Mouse (Mus musculus): ENCODE data around the gene Rnf26. TPM values are rescaled to one million over a fixed set of nuclear protein-coding genes. Genes with fewer than 3 reads are reported as not detected.

Rnf26 gene
- polyA plus RNA-seq, 1 experiment, result 11.1 TPM

DNA sequence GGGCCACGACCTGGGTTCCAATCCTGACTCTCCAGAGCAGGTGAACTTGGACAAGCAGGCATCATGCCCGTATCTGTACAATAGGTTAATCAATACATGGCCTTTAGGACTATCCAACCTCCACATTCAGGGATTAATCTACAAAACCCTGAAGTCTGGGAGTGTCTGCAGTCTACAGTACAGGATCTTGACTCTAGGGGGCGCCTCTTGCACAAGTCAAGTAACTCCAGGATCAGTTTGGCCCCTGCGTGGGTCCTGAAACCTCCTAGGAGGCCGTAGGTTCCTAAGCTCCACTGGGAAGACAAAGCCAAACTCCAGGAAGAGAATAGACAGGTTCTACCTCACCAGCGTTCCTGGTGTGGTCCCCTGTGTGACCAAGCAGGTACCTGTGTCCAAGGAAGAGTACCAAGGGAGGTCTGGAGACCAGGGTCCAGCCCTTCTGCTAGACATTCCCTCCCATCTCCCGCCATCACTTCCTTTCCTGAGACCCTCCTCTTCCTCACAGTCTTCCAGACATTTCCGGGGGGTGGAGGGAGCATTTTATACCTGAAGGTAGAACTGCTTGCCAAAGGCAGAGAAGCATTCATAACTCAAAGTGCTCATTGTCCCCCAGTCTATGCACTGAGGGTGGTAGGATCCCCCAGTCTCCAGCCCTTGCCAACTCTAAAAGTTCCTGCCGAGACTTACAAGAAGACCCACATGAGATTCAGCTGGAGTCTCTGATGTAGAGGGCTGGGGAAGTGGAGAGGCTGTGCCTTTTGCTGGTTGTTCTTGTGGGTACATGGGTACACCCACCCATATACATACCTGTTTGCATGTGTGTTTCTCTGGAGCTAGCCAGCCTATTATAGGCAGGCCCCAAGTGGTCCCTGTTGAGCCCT is 38.7 kb downstream of the Rnf26 start:
- no peaks in the 10 kb centered on the region for H3K9me3 ChIP-seq (ENCODE audit: control insufficient read depth, low read length)
- no peaks in the 10 kb centered on the region for H3K36me3 ChIP-seq (ENCODE audit: control insufficient read depth)
- H3K27me3 ChIP-seq (ENCODE audit: control insufficient read depth), result peaks cover 20% of the 10 kb centered on the region
- no peaks in the 10 kb centered on the region; the same call in 1 of the 2 replicates for H3K4me1 ChIP-seq (ENCODE audit: control insufficient read depth)
- no peak for TF ChIP-seq TAL1 (IDR thresholded peaks at IDR 0.05; ENCODE audit: low read length)
- TF ChIP-seq GATA1 (IDR thresholded peaks at IDR 0.05; ENCODE audit: low read length), result no peak
- H3K4me3 ChIP-seq (replicated peaks), result no peak overlapping the region

GRCm38 (mm10) chr9:44073115-44073514 is 40.2 kb downstream of the Rnf26 start:
- Histone ChIP-seq H3K4me1 (ENCODE audit: control insufficient read depth) (no peaks in the 10 kb centered on the region), H3K36me3 (ENCODE audit: control insufficient read depth) (no peaks in the 10 kb centered on the region), H3K27me3 (ENCODE audit: control insufficient read depth) (peaks cover 20% of the 10 kb centered on the region), H3K9me3 (ENCODE audit: control insufficient read depth, low read length) (no peaks in the 10 kb centered on the region), H3K4me3 (replicated peaks) (no peak overlapping the region)
- TF ChIP-seq TAL1 (IDR thresholded peaks at IDR 0.05; ENCODE audit: low read length) (no peak), GATA1 (IDR thresholded peaks at IDR 0.05; ENCODE audit: low read length) (no peak)

GRCm38 (mm10) chr9:44072599-44072915 is 40.8 kb downstream of the Rnf26 start:
- Histone ChIP-seq H3K9me3 (ENCODE audit: control insufficient read depth, low read length) (no peaks in the 10 kb centered on the region), H3K4me3 (replicated peaks) (no peak overlapping the region), H3K36me3 (ENCODE audit: control insufficient read depth) (no peaks in the 10 kb centered on the region), H3K27me3 (ENCODE audit: control insufficient read depth) (peaks cover 20% of the 10 kb centered on the region), H3K4me1 (ENCODE audit: control insufficient read depth) (peaks cover under 1% of the 10 kb centered on the region)
- TF ChIP-seq TAL1 (IDR thresholded peaks at IDR 0.05; ENCODE audit: low read length) (no peak), GATA1 (IDR thresholded peaks at IDR 0.05; ENCODE audit: low read length) (no peak)

GRCm38 (mm10) chr9:44071914-44072598 is 41.3 kb downstream of the Rnf26 start:
- Histone ChIP-seq H3K4me3 (replicated peaks) (no peak overlapping the region), H3K9me3 (ENCODE audit: control insufficient read depth, low read length) (no peaks in the 10 kb centered on the region), H3K36me3 (ENCODE audit: control insufficient read depth) (no peaks in the 10 kb centered on the region), H3K27me3 (ENCODE audit: control insufficient read depth) (peaks cover 20% of the 10 kb centered on the region), H3K4me1 (ENCODE audit: control insufficient read depth) (peaks cover 6% of the 10 kb centered on the region)
- TF ChIP-seq TAL1 (IDR thresholded peaks at IDR 0.05; ENCODE audit: low read length), result no peak
- TF ChIP-seq GATA1 (IDR thresholded peaks at IDR 0.05; ENCODE audit: low read length), result no peak

GRCm38 (mm10) chr9:44070844-44071231 is 42.5 kb downstream of the Rnf26 start:
- TF ChIP-seq GATA1 (IDR thresholded peaks at IDR 0.05; ENCODE audit: low read length), result no peak
- Histone ChIP-seq H3K4me1 (ENCODE audit: control insufficient read depth) (peaks cover 11% of the 10 kb centered on the region), H3K27me3 (ENCODE audit: control insufficient read depth) (peaks cover 20% of the 10 kb centered on the region), H3K9me3 (ENCODE audit: control insufficient read depth, low read length) (no peaks in the 10 kb centered on the region), H3K36me3 (ENCODE audit: control insufficient read depth) (no peaks in the 10 kb centered on the region), H3K4me3 (replicated peaks) (no peak overlapping the region)

- no peak for TF ChIP-seq GATA1 (IDR thresholded peaks at IDR 0.05; ENCODE audit: low read length)
- TF ChIP-seq TAL1 (IDR thresholded peaks at IDR 0.05; ENCODE audit: low read length), result no peak
- no peaks in the 10 kb centered on the region for H3K36me3 ChIP-seq (ENCODE audit: control insufficient read depth)
- H3K4me3 ChIP-seq (replicated peaks), result no peak overlapping the region
- no peaks in the 10 kb centered on the region for H3K9me3 ChIP-seq (ENCODE audit: control insufficient read depth, low read length)
- peaks cover 11% of the 10 kb centered on the region for H3K4me1 ChIP-seq (ENCODE audit: control insufficient read depth)
- peaks cover 20% of the 10 kb centered on the region for H3K27me3 ChIP-seq (ENCODE audit: control insufficient read depth)
Observed at GRCm38 (mm10) chr9:44070113-44070843, 43.0 kb downstream of the Rnf26 start.

DNA sequence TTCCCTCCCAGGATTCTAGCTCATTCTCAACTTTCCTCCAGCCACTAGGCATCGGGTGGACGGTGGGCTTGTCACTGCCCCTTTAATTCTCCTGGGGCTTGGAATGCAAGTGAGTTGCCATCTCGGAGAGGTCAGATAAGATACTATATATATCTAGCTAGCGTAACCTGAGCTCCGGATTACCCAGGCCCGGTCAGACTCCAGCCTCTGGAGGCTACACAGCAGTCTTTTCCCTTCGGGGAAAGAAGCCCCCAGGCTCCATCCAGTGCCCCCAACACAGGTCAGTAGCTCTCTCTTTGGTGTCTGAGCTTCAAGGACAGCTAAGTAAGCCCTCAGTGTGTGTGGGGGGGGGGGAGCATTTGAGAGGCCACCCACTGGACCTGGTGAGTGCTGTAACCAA is 44.1 kb downstream of the Rnf26 start:
- Histone ChIP-seq H3K4me3 (replicated peaks) (no peak overlapping the region), H3K4me1 (ENCODE audit: control insufficient read depth) (peaks cover 14% of the 10 kb centered on the region), H3K9me3 (ENCODE audit: control insufficient read depth, low read length) (no peaks in the 10 kb centered on the region), H3K36me3 (ENCODE audit: control insufficient read depth) (no peaks in the 10 kb centered on the region), H3K27me3 (ENCODE audit: control insufficient read depth) (peaks cover 20% of the 10 kb centered on the region)
- TF ChIP-seq TAL1 (IDR thresholded peaks at IDR 0.05; ENCODE audit: low read length) (no peak), GATA1 (IDR thresholded peaks at IDR 0.05; ENCODE audit: low read length) (no peak)

GRCm38 (mm10) chr9:44067960-44068330 is 45.4 kb downstream of the Rnf26 start:
- TF ChIP-seq TAL1 (IDR thresholded peaks at IDR 0.05; ENCODE audit: low read length), result no peak
- no peak for TF ChIP-seq GATA1 (IDR thresholded peaks at IDR 0.05; ENCODE audit: low read length)
- no peak overlapping the region for H3K4me3 ChIP-seq (replicated peaks)

More at GRCm38 (mm10) chr9:44067960-44068330, 45.4 kb downstream of the Rnf26 start:
- Histone ChIP-seq H3K4me1 (ENCODE audit: control insufficient read depth) (peaks cover 14% of the 10 kb centered on the region), H3K9me3 (ENCODE audit: control insufficient read depth, low read length) (no peaks in the 10 kb centered on the region), H3K27me3 (ENCODE audit: control insufficient read depth) (peaks cover 17% of the 10 kb centered on the region), H3K36me3 (ENCODE audit: control insufficient read depth) (no peaks in the 10 kb centered on the region)
